Mouse (Mus musculus): Measurements from ENCODE around the gene Osbpl9. TPM values are rescaled to one million over a fixed set of nuclear protein-coding genes. Genes with fewer than 3 reads are reported as not detected.

The Osbpl9 gene
- polyA plus RNA-seq, 2 experiments = 17.7 to 25.4 TPM

DNA sequence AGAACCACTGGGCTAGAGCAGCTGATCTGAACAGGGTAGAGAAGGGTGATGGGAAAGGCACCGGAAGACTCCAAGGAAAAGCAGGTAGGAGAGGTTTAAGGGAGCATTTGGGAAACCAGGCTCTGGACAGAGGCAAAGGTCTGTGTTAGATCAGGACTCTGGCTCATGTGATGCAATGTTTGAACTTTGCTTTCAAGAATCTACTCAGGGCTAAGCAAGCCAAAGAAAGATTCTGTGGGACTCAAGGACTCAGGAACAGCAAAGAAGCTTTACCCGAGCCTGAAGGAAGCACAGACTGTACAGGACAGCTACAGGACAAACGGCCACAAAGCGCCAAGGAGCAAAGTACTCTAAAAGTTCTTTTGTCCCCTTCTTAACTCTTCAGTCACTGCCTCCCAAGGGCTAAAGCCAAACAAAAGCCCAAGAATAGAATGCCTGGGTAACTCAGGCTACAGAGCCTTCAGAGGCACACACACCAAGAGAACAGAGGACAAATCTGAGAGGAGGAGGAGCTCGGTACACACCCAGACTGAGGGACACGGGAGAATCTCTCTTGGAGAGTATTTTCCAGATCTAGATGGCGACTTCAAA is 89.1 kb downstream of the Osbpl9 start:
- H3K36me3 ChIP-seq (replicated peaks; ENCODE audit: control insufficient read depth, insufficient read depth, low read depth) = no peaks in the 10 kb centered on the region
- 66% methylated on average over 7 of the region's 7 CpGs for WGBS (ENCODE audit: insufficient replicate concordance)
- no peak overlapping the region for H3K9ac ChIP-seq (replicated peaks)
- no peaks in the 10 kb centered on the region for H3K27me3 ChIP-seq (ENCODE audit: control insufficient read depth, insufficient read depth, low read length)
- H3K9me3 ChIP-seq (ENCODE audit: control insufficient read depth, low read length) = no peaks in the 10 kb centered on the region
- H3K4me1 ChIP-seq (replicated peaks; ENCODE audit: control insufficient read depth in 2 of 2, insufficient read depth in 2 of 2, low read length in 1 of 2) = peaks cover 10 to 12% of the 10 kb centered on the region in 2 experiments
- H3K4me3 ChIP-seq (ENCODE audit: insufficient read depth in 1 of 2, low read depth in 2 of 2, low read length in 2 of 2) = no peak overlapping the region
- no peak overlapping the region for H3K4me2 ChIP-seq (ENCODE audit: low read depth)
- no peak for DNase-seq (ENCODE audit: low read depth in 3 of 3, low spot score in 3 of 3)
- no peak overlapping the region for H3K27ac ChIP-seq
- ATAC-seq (ENCODE audit: insufficient read depth) = no peak
- no peak for TF ChIP-seq CTCF (IDR thresholded peaks at IDR 0.05; ENCODE audit: low read depth)
- no peak for TF ChIP-seq EP300 (IDR thresholded peaks at IDR 0.05; ENCODE audit: low read depth)

GRCm38 (mm10) chr4:109110978-109111377 is 91.1 kb downstream of the Osbpl9 start:
- DNase-seq (ENCODE audit: low read depth in 3 of 3, low spot score in 3 of 3) (no peak), ATAC-seq (ENCODE audit: insufficient read depth) (no peak)
- no peak overlapping the region for H3K4me3 ChIP-seq (ENCODE audit: insufficient read depth in 1 of 2, low read depth in 2 of 2, low read length in 2 of 2)
- H3K9ac ChIP-seq (replicated peaks) = no peak overlapping the region
- no peak overlapping the region for H3K4me2 ChIP-seq (ENCODE audit: low read depth)
- H3K27ac ChIP-seq = no peak overlapping the region
- H3K4me1 ChIP-seq (replicated peaks; ENCODE audit: control insufficient read depth in 2 of 2, insufficient read depth in 2 of 2, low read length in 1 of 2) = peaks cover 0 to 7% of the 10 kb centered on the region in 2 experiments; a peak in 3 of 4 replicates
- no peaks in the 10 kb centered on the region for H3K27me3 ChIP-seq (ENCODE audit: control insufficient read depth, insufficient read depth, low read length)
- H3K36me3 ChIP-seq (replicated peaks; ENCODE audit: control insufficient read depth, insufficient read depth, low read depth) = no peaks in the 10 kb centered on the region
- 71% methylated on average over 2 of the region's 2 CpGs for WGBS (ENCODE audit: insufficient replicate concordance)
- no peaks in the 10 kb centered on the region for H3K9me3 ChIP-seq (ENCODE audit: control insufficient read depth, low read length)
- no peak for TF ChIP-seq EP300 (IDR thresholded peaks at IDR 0.05; ENCODE audit: low read depth)
- no peak for TF ChIP-seq CTCF (IDR thresholded peaks at IDR 0.05; ENCODE audit: low read depth)

- Histone ChIP-seq H3K27me3 (ENCODE audit: control insufficient read depth, insufficient read depth, low read length) (no peaks in the 10 kb centered on the region), H3K36me3 (replicated peaks; ENCODE audit: control insufficient read depth, insufficient read depth, low read depth) (no peaks in the 10 kb centered on the region), H3K4me3 (ENCODE audit: insufficient read depth in 1 of 2, low read depth in 2 of 2, low read length in 2 of 2) (no peak overlapping the region), H3K27ac (no peak overlapping the region), H3K9ac (replicated peaks) (no peak overlapping the region), H3K4me2 (ENCODE audit: low read depth) (no peak overlapping the region), H3K4me1 (replicated peaks; ENCODE audit: control insufficient read depth in 2 of 2, insufficient read depth in 2 of 2, low read length in 1 of 2) (peaks cover 0 to 7% of the 10 kb centered on the region in 2 experiments; a peak in 3 of 4 replicates), H3K9me3 (ENCODE audit: control insufficient read depth, low read length) (no peaks in the 10 kb centered on the region)
- no peak for DNase-seq (ENCODE audit: low read depth in 3 of 3, low spot score in 3 of 3)
- TF ChIP-seq CTCF (IDR thresholded peaks at IDR 0.05; ENCODE audit: low read depth) (no peak), EP300 (IDR thresholded peaks at IDR 0.05; ENCODE audit: low read depth) (no peak)
- 81% methylated on average over 10 of the region's 10 CpGs for WGBS (ENCODE audit: insufficient replicate concordance)
- no peak for ATAC-seq (ENCODE audit: insufficient read depth)
Measured at GRCm38 (mm10) chr4:109109686-109110085, 92.4 kb downstream of the Osbpl9 start.

DNA sequence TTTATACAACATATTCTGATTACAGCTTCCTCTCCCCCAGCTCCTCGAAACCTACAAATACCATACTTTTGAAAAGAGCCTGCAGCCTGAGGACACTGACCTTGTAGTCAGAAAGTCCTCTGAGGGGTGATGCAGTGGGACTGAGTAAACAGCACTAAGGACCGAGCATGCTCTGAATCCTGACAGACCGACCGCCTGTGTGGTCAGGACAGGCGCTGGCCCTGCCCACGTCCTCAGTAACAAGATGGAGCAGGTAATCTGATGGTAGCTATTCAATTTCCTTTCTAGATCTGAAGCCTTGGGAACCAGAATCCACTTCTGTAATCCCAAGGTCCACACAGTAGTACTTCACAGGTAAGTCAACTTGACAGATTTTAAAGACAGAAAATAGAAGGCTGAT is 93.1 kb downstream of the Osbpl9 start:
- no peaks in the 10 kb centered on the region for H3K36me3 ChIP-seq (replicated peaks; ENCODE audit: control insufficient read depth, insufficient read depth, low read depth)
- H3K4me3 ChIP-seq (ENCODE audit: insufficient read depth in 1 of 2, low read depth in 2 of 2, low read length in 2 of 2) = no peak overlapping the region
- no peak overlapping the region for H3K27ac ChIP-seq
- no peak overlapping the region for H3K4me2 ChIP-seq (ENCODE audit: low read depth)
- no peak for ATAC-seq (ENCODE audit: insufficient read depth)
- TF ChIP-seq CTCF (IDR thresholded peaks at IDR 0.05; ENCODE audit: low read depth) = no peak
- no peak for TF ChIP-seq EP300 (IDR thresholded peaks at IDR 0.05; ENCODE audit: low read depth)
- no peak overlapping the region for H3K9ac ChIP-seq (replicated peaks)
- no peak for DNase-seq (ENCODE audit: low read depth in 3 of 3, low spot score in 3 of 3)
- 62% methylated on average over 6 of the region's 6 CpGs for WGBS (ENCODE audit: insufficient replicate concordance)
- peaks cover 0 to 7% of the 10 kb centered on the region in 2 experiments; a peak in 3 of 4 replicates for H3K4me1 ChIP-seq (replicated peaks; ENCODE audit: control insufficient read depth in 2 of 2, insufficient read depth in 2 of 2, low read length in 1 of 2)
- no peaks in the 10 kb centered on the region for H3K27me3 ChIP-seq (ENCODE audit: control insufficient read depth, insufficient read depth, low read length)
- no peaks in the 10 kb centered on the region for H3K9me3 ChIP-seq (ENCODE audit: control insufficient read depth, low read length)

- no peak for ATAC-seq (ENCODE audit: insufficient read depth)
- Histone ChIP-seq H3K9me3 (ENCODE audit: control insufficient read depth, low read length) (no peaks in the 10 kb centered on the region), H3K4me2 (ENCODE audit: low read depth) (no peak overlapping the region), H3K4me1 (replicated peaks; ENCODE audit: control insufficient read depth in 2 of 2, insufficient read depth in 2 of 2, low read length in 1 of 2) (peaks cover 0 to 14% of the 10 kb centered on the region in 2 experiments; a peak in 3 of 4 replicates), H3K9ac (replicated peaks) (no peak overlapping the region), H3K36me3 (replicated peaks; ENCODE audit: control insufficient read depth, insufficient read depth, low read depth) (no peaks in the 10 kb centered on the region), H3K4me3 (ENCODE audit: insufficient read depth in 1 of 2, low read depth in 2 of 2, low read length in 2 of 2) (no peak overlapping the region), H3K27me3 (ENCODE audit: control insufficient read depth, insufficient read depth, low read length) (no peaks in the 10 kb centered on the region), H3K27ac (no peak overlapping the region)
- TF ChIP-seq CTCF (IDR thresholded peaks at IDR 0.05; ENCODE audit: low read depth) = no peak
- TF ChIP-seq EP300 (IDR thresholded peaks at IDR 0.05; ENCODE audit: low read depth) = no peak
- DNase-seq (ENCODE audit: low read depth in 3 of 3, low spot score in 3 of 3) = no peak
Measured at GRCm38 (mm10) chr4:109106594-109106993, 95.5 kb downstream of the Osbpl9 start.
